Mouse (Mus musculus) bone marrow, adult 2 months (tissue): ENCODE results near the gene Prim2.

ENCODE experiments used
- CTCF ChIP-seq: fragments of 200-500 bp; IDR thresholded peaks from 2 replicates; pipeline ENCODE4 v1.5.1; 2011; ENCODE audit warnings: low read length, control low read depth; ENCODE audit not compliant: control insufficient read depth, insufficient read depth
- POLR2A ChIP-seq: fragments of 200-500 bp; IDR thresholded peaks from 2 replicates; pipeline ENCODE4 v1.6.1; 2011; ENCODE audit warnings: low read depth, mild to moderate bottlenecking, control low read depth, low read length, borderline replicate concordance; ENCODE audit not compliant: control insufficient read depth

- TF ChIP-seq CTCF (no peak), POLR2A (no peak)
Measured at GRCm38 (mm10) chr1:33594966-33595365, 74.6 kb downstream of the Prim2 start.
